Mouse (Mus musculus): Measurements from ENCODE around the gene Kcnq1.

- TF ChIP-seq CTCF (IDR thresholded peaks at IDR 0.05; ENCODE audit: low read depth), result no peak
- TF ChIP-seq EP300 (optimal IDR thresholded peaks at IDR 0.05), result no peak
Measured at GRCm38 (mm10) chr7:143357831-143358230, 251.7 kb downstream of the Kcnq1 start.
